Mouse (Mus musculus): ENCODE data around the gene Ripor3. TPM values are rescaled to one million over a fixed set of nuclear protein-coding genes. Genes with fewer than 3 reads are reported as not detected.

The Ripor3 gene
- polyA plus RNA-seq, 1 experiment from 2014 or later: 0.71 TPM

GRCm38 (mm10) chr2:167978271-167978670 lies 32.1 kb downstream of the Ripor3 start:
- H3K27ac ChIP-seq: no peak overlapping the region
- H3K4me1 ChIP-seq (replicated peaks): peaks cover 11% of the 10 kb centered on the region; the same call in 1 of the 2 replicates
- no peaks in the 10 kb centered on the region for H3K9me3 ChIP-seq
- H3K27me3 ChIP-seq (ENCODE audit: insufficient read depth, poor library complexity, severe bottlenecking): no peaks in the 10 kb centered on the region
- H3K4me3 ChIP-seq: no peak overlapping the region
- peaks cover 66% of the 10 kb centered on the region for H3K36me3 ChIP-seq
- no peak for DNase-seq (ENCODE audit: low spot score)
- WGBS: 99% methylated on average over 10 of the region's 10 CpGs

- WGBS: 90% methylated on average over 12 of the region's 12 CpGs
- Histone ChIP-seq H3K4me3 (no peak overlapping the region), H3K27ac (no peak overlapping the region), H3K36me3 (peaks cover 91% of the 10 kb centered on the region), H3K9me3 (no peaks in the 10 kb centered on the region), H3K27me3 (ENCODE audit: insufficient read depth, poor library complexity, severe bottlenecking) (no peaks in the 10 kb centered on the region), H3K4me1 (replicated peaks) (0 out of 2 replicates have a peak, but pooled peaks cover 9% of the 10 kb centered on the region)
- DNase-seq (ENCODE audit: low spot score): no peak
These were observed 34.7 kb downstream of the Ripor3 start for GRCm38 (mm10) chr2:167975746-167976145.

DNA sequence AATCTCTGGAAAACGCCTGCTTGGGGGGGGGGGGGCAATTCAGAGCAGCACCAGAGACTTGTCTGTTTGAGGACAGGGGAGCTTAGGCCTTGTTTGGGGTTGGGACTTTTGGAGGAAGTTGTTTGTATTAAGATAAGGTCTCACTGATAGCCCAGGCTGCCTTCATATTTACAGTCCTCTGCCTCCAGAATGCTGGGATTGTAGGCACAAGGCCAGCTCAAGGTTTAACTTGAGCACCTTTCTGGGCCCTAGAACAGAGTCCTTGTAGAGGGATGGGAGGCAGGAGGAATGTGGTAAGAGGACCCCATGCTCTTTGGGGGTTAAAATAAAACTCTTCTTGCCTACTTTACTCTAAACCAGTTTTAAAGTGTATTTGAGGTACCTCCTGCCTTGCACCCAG lies 37.6 kb downstream of the Ripor3 start:
- H3K4me1 ChIP-seq (replicated peaks): 0 out of 2 replicates have a peak, but pooled peaks cover 9% of the 10 kb centered on the region
- WGBS: 78% methylated on average over 1 of the region's 1 CpGs
- H3K36me3 ChIP-seq: peaks cover 100% of the 10 kb centered on the region
- no peaks in the 10 kb centered on the region for H3K27me3 ChIP-seq (ENCODE audit: insufficient read depth, poor library complexity, severe bottlenecking)
- no peak overlapping the region for H3K27ac ChIP-seq
- no peaks in the 10 kb centered on the region for H3K9me3 ChIP-seq
- no peak overlapping the region for H3K4me3 ChIP-seq
- DNase-seq (ENCODE audit: low spot score): no peak

DNA sequence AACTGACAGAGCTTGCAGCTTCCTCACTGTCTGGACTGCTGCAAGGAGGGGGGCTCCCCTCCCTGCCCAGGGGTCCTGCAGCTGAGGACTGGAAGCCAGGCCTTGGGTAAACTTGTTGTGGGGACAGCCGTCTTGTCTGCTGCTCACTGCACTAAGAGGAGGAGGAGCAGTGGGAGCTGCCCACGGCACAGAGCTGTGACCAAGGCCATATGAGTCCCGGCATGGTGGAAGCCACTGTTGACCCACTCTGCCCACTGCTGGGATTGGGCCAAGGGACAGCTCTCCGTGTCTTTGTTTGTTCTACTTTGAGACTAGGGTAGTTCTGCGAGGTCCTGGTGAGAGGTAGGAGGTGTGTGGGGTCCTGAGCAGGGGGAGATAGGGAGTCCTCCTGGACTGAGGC lies 38.3 kb downstream of the Ripor3 start:
- Histone ChIP-seq H3K9me3 (no peaks in the 10 kb centered on the region), H3K36me3 (peaks cover 100% of the 10 kb centered on the region)
- 81% methylated on average over 5 of the region's 5 CpGs for WGBS

DNA sequence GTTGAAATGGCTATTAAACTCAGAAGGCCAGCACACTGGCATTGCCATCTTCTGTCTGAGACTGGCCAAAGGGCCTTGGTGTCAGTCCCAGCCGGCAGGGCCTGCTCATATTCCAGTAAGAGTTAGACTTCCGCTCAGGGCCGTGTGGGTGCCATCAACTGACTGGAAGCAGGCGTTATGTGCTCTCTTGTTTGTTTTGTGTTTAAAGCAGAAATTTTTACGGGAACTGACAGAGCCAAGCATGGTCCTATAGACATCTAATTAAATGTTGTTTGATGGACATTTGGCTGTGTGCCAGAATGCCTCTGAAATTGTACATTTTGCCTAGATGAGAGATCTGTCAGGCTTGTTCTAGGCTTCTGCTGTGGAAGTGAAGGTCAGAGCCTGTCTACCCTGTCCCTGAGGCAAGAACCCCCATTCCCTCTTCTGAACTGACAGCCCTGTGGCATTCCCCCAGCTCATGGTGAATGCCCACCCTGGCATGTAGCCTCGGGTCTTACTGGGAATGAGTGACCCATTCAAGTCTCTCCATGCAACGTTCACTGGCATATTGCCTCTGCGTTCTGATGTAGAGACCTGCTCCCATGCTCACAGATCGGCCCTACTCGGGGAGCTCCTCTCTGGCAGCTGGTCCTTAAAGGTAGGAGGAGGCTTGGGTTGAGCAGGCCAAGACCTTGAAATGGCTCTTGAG lies 40.4 kb downstream of the Ripor3 start:
- H3K9me3 ChIP-seq: no peaks in the 10 kb centered on the region
- no peaks in the 10 kb centered on the region for H3K27me3 ChIP-seq (ENCODE audit: insufficient read depth, poor library complexity, severe bottlenecking)
- H3K36me3 ChIP-seq: peaks cover 100% of the 10 kb centered on the region
- DNase-seq (ENCODE audit: low spot score): no peak
- H3K4me1 ChIP-seq (replicated peaks): 0 out of 2 replicates have a peak, but pooled peaks cover 9% of the 10 kb centered on the region
- no peak overlapping the region for H3K27ac ChIP-seq
- WGBS: 90% methylated on average over 10 of the region's 10 CpGs
- no peak overlapping the region for H3K4me3 ChIP-seq

More for the DNA sequence above, 38.3 kb downstream of the Ripor3 start:
- H3K4me1 ChIP-seq (replicated peaks): 0 out of 2 replicates have a peak, but pooled peaks cover 9% of the 10 kb centered on the region
- H3K27me3 ChIP-seq (ENCODE audit: insufficient read depth, poor library complexity, severe bottlenecking): no peaks in the 10 kb centered on the region
- no peak overlapping the region for H3K4me3 ChIP-seq
- DNase-seq (ENCODE audit: low spot score): no peak
- no peak overlapping the region for H3K27ac ChIP-seq

DNA sequence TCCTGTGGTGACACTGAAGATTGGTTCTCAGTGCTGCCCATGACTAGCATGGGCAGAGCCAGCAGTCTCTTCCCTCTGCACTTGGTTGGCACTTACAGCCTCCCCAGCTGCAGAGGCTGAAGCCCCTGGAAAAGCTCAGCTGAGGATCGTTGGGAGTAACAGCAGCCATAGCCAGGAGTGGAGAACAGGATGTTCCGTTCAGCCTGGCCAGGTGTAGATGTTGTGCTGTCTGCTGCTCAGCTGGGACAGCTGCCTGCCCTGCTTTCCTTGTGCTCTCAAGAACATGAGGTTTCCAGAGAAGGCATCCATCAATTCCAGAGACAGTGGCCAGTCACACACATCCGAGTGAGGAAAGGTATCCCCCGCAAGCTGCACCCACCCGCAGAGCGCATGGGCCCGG lies 41.9 kb downstream of the Ripor3 start:
- Histone ChIP-seq H3K4me3 (no peak overlapping the region), H3K36me3 (peaks cover 100% of the 10 kb centered on the region), H3K4me1 (replicated peaks) (0 out of 2 replicates have a peak, but pooled peaks cover 9% of the 10 kb centered on the region), H3K27ac (no peak overlapping the region), H3K27me3 (ENCODE audit: insufficient read depth, poor library complexity, severe bottlenecking) (no peaks in the 10 kb centered on the region), H3K9me3 (no peaks in the 10 kb centered on the region)
- WGBS: 95% methylated on average over 7 of the region's 7 CpGs
- DNase-seq (ENCODE audit: low spot score): no peak

DNA sequence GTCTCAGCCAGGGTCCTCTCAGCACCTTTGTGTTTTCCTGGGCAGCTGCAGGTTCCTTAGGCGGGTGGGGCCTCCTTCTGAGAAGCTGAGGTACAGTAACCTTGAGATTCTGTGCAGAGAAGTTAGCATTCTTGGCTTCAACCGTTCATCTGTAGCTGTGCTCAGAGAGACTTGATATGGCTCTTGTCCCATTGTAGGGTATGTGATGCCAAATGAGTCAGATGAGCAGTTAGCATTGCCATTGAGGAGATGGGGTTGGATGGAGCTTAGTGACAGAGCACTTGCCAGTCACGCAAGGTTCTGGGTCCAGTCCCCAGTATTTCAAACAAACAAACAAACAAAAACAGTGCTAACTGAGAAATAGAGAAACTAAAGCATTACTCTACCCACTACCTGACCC lies 44.5 kb downstream of the Ripor3 start:
- H3K4me3 ChIP-seq: no peak overlapping the region
- H3K27me3 ChIP-seq (ENCODE audit: insufficient read depth, poor library complexity, severe bottlenecking): no peaks in the 10 kb centered on the region
- no peak overlapping the region for H3K27ac ChIP-seq
- no peaks in the 10 kb centered on the region; the same call in 1 of the 2 replicates for H3K4me1 ChIP-seq (replicated peaks)
- no peak for DNase-seq (ENCODE audit: low spot score)
- WGBS: 91% methylated on average over 3 of the region's 3 CpGs
- no peaks in the 10 kb centered on the region for H3K9me3 ChIP-seq
- H3K36me3 ChIP-seq: peaks cover 79% of the 10 kb centered on the region

DNA sequence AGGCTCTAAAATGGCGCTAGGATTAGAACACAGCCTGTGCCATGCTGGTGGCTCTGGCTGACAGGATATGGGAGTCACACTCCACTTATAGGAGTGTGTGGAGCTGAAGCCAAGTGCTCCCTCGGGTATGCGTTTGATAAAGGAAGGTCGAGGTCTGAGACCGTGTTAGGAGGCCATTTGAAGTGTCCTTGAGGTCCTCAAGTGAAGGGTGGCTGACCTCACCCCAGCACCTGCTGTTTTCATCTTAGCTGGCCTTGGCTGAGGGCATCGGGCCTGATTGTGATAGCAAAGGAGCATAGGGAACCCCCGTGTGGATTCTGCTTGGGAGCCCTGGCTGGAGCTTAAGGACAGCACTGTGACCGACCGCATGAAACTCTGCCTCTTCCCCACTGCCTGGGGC lies 46.1 kb downstream of the Ripor3 start:
- H3K4me1 ChIP-seq (replicated peaks): peaks cover 14% of the 10 kb centered on the region
- DNase-seq (ENCODE audit: low spot score): no peak
- no peaks in the 10 kb centered on the region for H3K9me3 ChIP-seq
- H3K27ac ChIP-seq: no peak overlapping the region
- no peak overlapping the region for H3K4me3 ChIP-seq
- H3K36me3 ChIP-seq: peaks cover 63% of the 10 kb centered on the region
- 93% methylated on average over 9 of the region's 9 CpGs for WGBS
- H3K27me3 ChIP-seq (ENCODE audit: insufficient read depth, poor library complexity, severe bottlenecking): no peaks in the 10 kb centered on the region

DNA sequence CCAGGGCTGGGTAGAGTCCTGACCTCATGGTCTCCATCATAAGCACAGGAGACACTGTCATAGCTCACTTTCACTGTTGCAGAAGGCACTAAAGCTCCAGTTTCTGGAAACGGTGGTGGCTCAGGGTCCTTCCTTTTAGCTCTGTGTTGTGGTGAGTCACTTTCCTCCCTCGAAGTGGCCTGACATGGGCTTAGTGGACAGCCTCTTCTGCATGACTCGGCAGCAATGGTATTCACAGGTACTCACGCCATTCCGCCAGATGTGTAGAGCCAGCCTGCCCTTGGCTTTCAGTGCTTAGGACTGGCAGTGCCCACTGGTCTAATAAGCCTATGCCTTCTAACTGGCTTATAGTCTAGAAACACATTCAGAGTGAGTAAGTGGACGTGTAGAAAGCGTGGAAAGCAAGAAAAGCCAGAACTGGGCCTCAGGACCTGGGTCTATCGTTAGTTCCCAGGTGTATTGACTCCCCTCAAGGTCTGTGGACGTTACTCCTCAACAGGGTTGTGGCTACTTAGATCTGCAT lies 46.6 kb downstream of the Ripor3 start:
- H3K36me3 ChIP-seq: peaks cover 59% of the 10 kb centered on the region
- 93% methylated on average over 9 of the region's 9 CpGs for WGBS
- no peak for DNase-seq (ENCODE audit: low spot score)
- no peaks in the 10 kb centered on the region for H3K9me3 ChIP-seq
- H3K4me1 ChIP-seq (replicated peaks): peaks cover 19% of the 10 kb centered on the region
- no peak overlapping the region for H3K27ac ChIP-seq
- H3K4me3 ChIP-seq: no peak overlapping the region
- H3K27me3 ChIP-seq (ENCODE audit: insufficient read depth, poor library complexity, severe bottlenecking): no peaks in the 10 kb centered on the region

DNA sequence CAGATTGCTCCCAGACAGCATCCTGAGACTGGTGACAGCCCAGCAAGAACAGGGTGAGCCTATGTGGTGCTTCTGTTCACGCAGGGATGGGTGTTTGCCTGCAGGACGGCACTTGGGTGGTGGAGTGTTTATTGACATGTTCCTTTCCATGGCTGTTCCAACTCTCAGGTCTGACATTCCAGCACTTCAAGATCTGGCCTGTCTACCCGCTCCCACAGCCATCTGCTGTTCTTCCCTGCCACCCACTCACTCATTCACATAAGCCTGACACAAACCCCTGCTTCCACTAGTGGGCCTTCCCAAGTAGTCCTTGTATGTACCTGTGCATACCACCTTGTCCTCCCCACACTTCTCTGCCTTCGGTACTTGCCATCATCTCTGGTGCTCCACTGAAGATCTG lies 47.2 kb downstream of the Ripor3 start:
- WGBS: 88% methylated on average over 4 of the region's 4 CpGs
- H3K27me3 ChIP-seq (ENCODE audit: insufficient read depth, poor library complexity, severe bottlenecking): no peaks in the 10 kb centered on the region
- peaks cover 24% of the 10 kb centered on the region for H3K4me1 ChIP-seq (replicated peaks)
- H3K36me3 ChIP-seq: peaks cover 59% of the 10 kb centered on the region
- no peak overlapping the region for H3K27ac ChIP-seq
- H3K9me3 ChIP-seq: no peaks in the 10 kb centered on the region
- no peak for DNase-seq (ENCODE audit: low spot score)
- no peak overlapping the region for H3K4me3 ChIP-seq

- peaks cover 24% of the 10 kb centered on the region for H3K4me1 ChIP-seq (replicated peaks)
- DNase-seq (ENCODE audit: low spot score): no peak
- no peaks in the 10 kb centered on the region for H3K9me3 ChIP-seq
- no peaks in the 10 kb centered on the region for H3K27me3 ChIP-seq (ENCODE audit: insufficient read depth, poor library complexity, severe bottlenecking)
- peaks cover 53% of the 10 kb centered on the region for H3K36me3 ChIP-seq
- 93% methylated on average over 6 of the region's 6 CpGs for WGBS
- no peak overlapping the region for H3K4me3 ChIP-seq
- H3K27ac ChIP-seq: no peak overlapping the region
These were observed 48.1 kb downstream of the Ripor3 start for GRCm38 (mm10) chr2:167962347-167962746.

DNA sequence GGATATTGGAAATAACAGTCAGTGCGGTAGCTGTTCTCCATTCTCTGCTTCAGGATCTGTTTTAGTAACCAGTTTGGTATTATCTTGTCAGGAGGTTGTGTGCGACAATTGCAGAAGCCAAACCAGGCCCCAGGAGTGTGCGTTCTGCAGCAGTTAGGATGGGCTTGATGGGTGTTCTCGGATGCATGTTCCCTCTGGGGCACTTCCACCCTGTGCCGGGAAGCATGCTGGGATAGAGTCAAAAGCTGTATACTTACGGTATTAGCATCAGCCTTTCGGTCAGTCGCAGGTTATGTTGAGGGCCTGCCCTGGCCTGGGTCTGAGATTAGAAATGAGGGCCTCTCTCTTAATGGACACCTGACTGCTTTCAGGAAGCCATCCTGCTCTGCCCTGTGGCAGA lies 49.8 kb downstream of the Ripor3 start:
- no peak for DNase-seq (ENCODE audit: low spot score)
- 90% methylated on average over 8 of the region's 8 CpGs for WGBS
- Histone ChIP-seq H3K4me1 (replicated peaks) (peaks cover 24% of the 10 kb centered on the region), H3K36me3 (peaks cover 35% of the 10 kb centered on the region), H3K27ac (no peak overlapping the region), H3K27me3 (ENCODE audit: insufficient read depth, poor library complexity, severe bottlenecking) (no peaks in the 10 kb centered on the region), H3K9me3 (no peaks in the 10 kb centered on the region), H3K4me3 (no peak overlapping the region)

GRCm38 (mm10) chr2:167959996-167960395 lies 50.4 kb downstream of the Ripor3 start:
- 81% methylated on average over 7 of the region's 7 CpGs for WGBS
- H3K4me3 ChIP-seq: no peak overlapping the region
- peaks cover 24% of the 10 kb centered on the region for H3K4me1 ChIP-seq (replicated peaks)
- no peak for DNase-seq (ENCODE audit: low spot score)
- no peaks in the 10 kb centered on the region for H3K9me3 ChIP-seq
- H3K36me3 ChIP-seq: peaks cover 30% of the 10 kb centered on the region
- H3K27ac ChIP-seq: no peak overlapping the region
- H3K27me3 ChIP-seq (ENCODE audit: insufficient read depth, poor library complexity, severe bottlenecking): no peaks in the 10 kb centered on the region

All from hindbrain, embryonic 10.5 days (tissue).